Mouse (Mus musculus) ES-Bruce4 (cell line): Measurements from ENCODE around the gene Zfp367. TPM values are rescaled to one million over a fixed set of nuclear protein-coding genes. Genes with fewer than 3 reads are reported as not detected.

Experiments used
- H3K27ac ChIP-seq: 2 replicates; pipeline ENCODE4 v1.5.1; 2012; ENCODE audit warnings: low read length, inconsistent platforms; ENCODE audit not compliant: insufficient read depth
- H3K27me3 ChIP-seq: 2 replicates; pipeline ENCODE4 v1.6.1; 2012; ENCODE audit warnings: mild to moderate bottlenecking, low read length, inconsistent platforms; ENCODE audit not compliant: control insufficient read depth, poor library complexity, insufficient read depth, severe bottlenecking
- H3K36me3 ChIP-seq: 2 replicates; pipeline ENCODE4 v1.6.1; 2012; ENCODE audit warnings: inconsistent platforms, mild to moderate bottlenecking, low read length, moderate library complexity; ENCODE audit not compliant: control insufficient read depth, poor library complexity, insufficient read depth, severe bottlenecking
- H3K4me1 ChIP-seq: one replicate; pipeline ENCODE4 v1.8.1; 2011; ENCODE audit warnings: low read length; ENCODE audit not compliant: control insufficient read depth, insufficient read depth
- H3K4me3 ChIP-seq: 2 replicates; pipeline ENCODE4 v1.5.1; 2011; ENCODE audit warnings: low read depth, mild to moderate bottlenecking, low read length
- H3K9ac ChIP-seq: 2 replicates; pipeline ENCODE4 v1.6.1; 2012; ENCODE audit warnings: low read depth, mild to moderate bottlenecking, inconsistent platforms; ENCODE audit not compliant: poor library complexity, severe bottlenecking
- H3K9me3 ChIP-seq: replicated peaks from 2 replicates; pipeline ENCODE4 v1.6.1; 2012; ENCODE audit warnings: mild to moderate bottlenecking, low read length, inconsistent platforms; ENCODE audit not compliant: control insufficient read depth, poor library complexity, insufficient read depth, severe bottlenecking
- CTCF ChIP-seq: IDR thresholded peaks from one replicate; pipeline ENCODE4 v1.8.1; 2011; ENCODE audit warnings: low read depth, low read length
- EP300 ChIP-seq: IDR thresholded peaks from 2 replicates; pipeline ENCODE4 v1.6.1; 2011; ENCODE audit warnings: low read depth, low read length; ENCODE audit not compliant: insufficient read depth
- POLR2A ChIP-seq: IDR thresholded peaks from one replicate; pipeline ENCODE4 v1.8.1; 2011; ENCODE audit warnings: low read length; ENCODE audit not compliant: insufficient read depth
- polyA plus RNA-seq: library from polyadenylated mRNA; stranded (reverse); fragments of >200 nt; gene quantifications from 2 replicates; pipeline ENCODE4 v1.2.4, GENCODE M21; 2011; ENCODE audit warnings: low read depth; ENCODE audit not compliant: missing spikeins, insufficient read depth, insufficient read length

Zfp367 gene
- polyA plus RNA-seq, 1 experiment, result 32.2 TPM

DNA sequence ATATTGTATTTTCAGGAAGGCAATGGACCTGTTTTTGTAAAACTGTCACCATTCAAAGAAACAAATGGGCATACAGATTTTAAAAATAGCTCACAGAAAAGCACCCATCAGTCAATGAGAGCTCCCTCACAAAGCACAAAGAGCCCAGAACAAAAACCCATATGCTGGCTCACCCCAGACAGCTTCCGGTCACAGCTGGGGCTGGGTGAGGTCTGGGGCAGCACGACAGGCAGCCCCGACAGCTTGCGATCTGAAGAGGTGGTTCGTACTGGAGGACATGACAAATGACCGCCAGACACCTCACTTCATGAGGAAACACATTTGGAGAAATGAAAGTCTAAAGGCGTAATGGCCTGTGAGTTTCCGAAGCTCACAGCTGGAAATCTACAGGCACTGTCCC is 45.5 kb downstream of the Zfp367 start:
- Histone ChIP-seq H3K9ac (no peak overlapping the region), H3K27me3 (no peaks in the 10 kb centered on the region), H3K9me3 (no peaks in the 10 kb centered on the region), H3K4me1 (peaks cover 2% of the 10 kb centered on the region), H3K27ac (no peak overlapping the region), H3K4me3 (no peak overlapping the region), H3K36me3 (no peaks in the 10 kb centered on the region)
- peak; percentile 84 for TF ChIP-seq EP300
- no peak for TF ChIP-seq CTCF

- no peaks in the 10 kb centered on the region for H3K9me3 ChIP-seq
- H3K4me3 ChIP-seq, result no peak overlapping the region
- H3K27ac ChIP-seq, result no peak overlapping the region
- H3K36me3 ChIP-seq, result no peaks in the 10 kb centered on the region
- peaks cover 2% of the 10 kb centered on the region for H3K4me1 ChIP-seq
- TF ChIP-seq CTCF (no peak), POLR2A (no peak), EP300 (no peak)
- no peak overlapping the region for H3K9ac ChIP-seq
- no peaks in the 10 kb centered on the region for H3K27me3 ChIP-seq
Measured at GRCm38 (mm10) chr13:64107105-64107504, 45.9 kb downstream of the Zfp367 start.

GRCm38 (mm10) chr13:64105690-64106089 is 47.3 kb downstream of the Zfp367 start:
- no peak overlapping the region for H3K4me3 ChIP-seq
- H3K9ac ChIP-seq, result no peak overlapping the region
- H3K27me3 ChIP-seq, result no peaks in the 10 kb centered on the region
- no peaks in the 10 kb centered on the region for H3K36me3 ChIP-seq
- H3K27ac ChIP-seq, result no peak overlapping the region
- peaks cover 2% of the 10 kb centered on the region for H3K4me1 ChIP-seq
- no peaks in the 10 kb centered on the region for H3K9me3 ChIP-seq
- no peak for TF ChIP-seq EP300
- no peak for TF ChIP-seq CTCF
- no peak for TF ChIP-seq POLR2A

GRCm38 (mm10) chr13:64100186-64100585 is 52.8 kb downstream of the Zfp367 start:
- H3K36me3 ChIP-seq, result no peaks in the 10 kb centered on the region
- no peak for TF ChIP-seq EP300
- no peak for TF ChIP-seq CTCF
- TF ChIP-seq POLR2A, result no peak
- H3K4me3 ChIP-seq, result no peak overlapping the region
- H3K9ac ChIP-seq, result no peak overlapping the region
- H3K4me1 ChIP-seq, result no peaks in the 10 kb centered on the region
- H3K27me3 ChIP-seq, result no peaks in the 10 kb centered on the region
- no peaks in the 10 kb centered on the region for H3K9me3 ChIP-seq
- H3K27ac ChIP-seq, result no peak overlapping the region

DNA sequence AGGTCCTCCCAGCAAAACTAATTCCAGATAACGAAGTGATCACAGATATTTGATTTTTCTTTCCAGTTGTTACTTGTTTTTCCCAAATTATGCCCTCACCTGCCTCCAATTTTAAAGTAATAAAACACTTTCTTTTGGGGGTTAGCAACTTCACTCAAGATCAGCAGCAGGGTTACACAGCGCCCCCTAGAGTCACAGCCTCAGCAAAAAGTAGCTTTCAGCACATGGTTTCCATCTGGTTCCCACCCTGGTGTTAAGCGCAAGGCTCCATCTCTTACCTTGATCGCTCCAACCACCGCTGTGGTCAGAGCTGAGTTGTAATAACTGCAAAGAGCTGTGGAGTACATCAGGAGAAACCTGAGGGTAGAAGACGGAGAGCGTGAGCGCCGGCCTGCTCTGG is 54.0 kb downstream of the Zfp367 start:
- H3K27me3 ChIP-seq, result no peaks in the 10 kb centered on the region
- no peaks in the 10 kb centered on the region for H3K9me3 ChIP-seq
- no peak for TF ChIP-seq EP300
- TF ChIP-seq CTCF, result peak; percentile 60
- no peak overlapping the region for H3K4me3 ChIP-seq
- H3K9ac ChIP-seq, result no peak overlapping the region
- H3K36me3 ChIP-seq, result no peaks in the 10 kb centered on the region
- no peak overlapping the region for H3K27ac ChIP-seq
- no peaks in the 10 kb centered on the region for H3K4me1 ChIP-seq

DNA sequence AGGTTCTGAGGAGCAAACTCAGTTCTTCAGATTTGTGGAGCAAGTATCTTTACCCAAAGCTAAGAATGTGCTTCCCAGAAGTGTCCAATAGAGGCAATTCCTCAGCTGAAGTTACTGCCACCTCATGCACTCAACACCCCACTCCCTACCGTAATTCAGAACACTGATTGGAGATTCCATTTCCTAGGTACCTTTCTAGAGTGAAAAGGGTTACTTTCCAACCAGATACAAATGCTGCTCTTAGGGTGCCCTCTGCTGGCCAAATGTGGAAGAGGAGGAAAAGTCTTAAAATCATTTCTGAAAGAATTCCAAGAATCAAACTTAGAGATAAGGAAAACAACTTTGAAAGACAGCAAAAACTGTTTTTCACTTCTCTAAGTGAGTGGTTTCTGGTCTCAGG is 59.7 kb downstream of the Zfp367 start:
- no peaks in the 10 kb centered on the region for H3K9me3 ChIP-seq
- H3K4me1 ChIP-seq, result no peaks in the 10 kb centered on the region
- H3K9ac ChIP-seq, result no peak overlapping the region
- no peak for TF ChIP-seq POLR2A
- no peak for TF ChIP-seq EP300
- TF ChIP-seq CTCF, result no peak
- no peaks in the 10 kb centered on the region for H3K36me3 ChIP-seq
- H3K27ac ChIP-seq, result no peak overlapping the region
- no peaks in the 10 kb centered on the region for H3K27me3 ChIP-seq
- H3K4me3 ChIP-seq, result no peak overlapping the region

DNA sequence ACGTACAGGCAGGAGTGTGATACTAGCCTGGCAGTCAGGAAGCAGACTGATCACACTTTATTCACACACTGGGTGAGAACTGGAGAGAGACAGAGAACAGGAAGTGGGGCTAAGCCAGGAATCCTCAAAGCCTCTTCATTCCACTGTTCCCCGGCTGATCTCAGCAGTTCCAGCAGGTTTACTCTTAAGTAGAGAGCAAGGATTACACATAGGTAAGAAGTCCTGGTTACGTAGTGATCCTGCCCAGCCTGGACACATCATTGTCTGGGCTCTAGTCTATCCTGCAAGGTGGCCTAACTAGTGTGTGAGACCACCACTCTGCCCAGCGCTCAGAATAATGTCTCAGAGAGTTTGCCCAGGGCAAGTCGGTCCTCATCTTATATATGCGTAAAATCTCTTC is 60.2 kb downstream of the Zfp367 start:
- Histone ChIP-seq H3K4me3 (no peak overlapping the region), H3K4me1 (no peaks in the 10 kb centered on the region), H3K36me3 (no peaks in the 10 kb centered on the region), H3K27me3 (no peaks in the 10 kb centered on the region), H3K9me3 (no peaks in the 10 kb centered on the region), H3K27ac (no peak overlapping the region), H3K9ac (no peak overlapping the region)
- TF ChIP-seq EP300, result no peak
- TF ChIP-seq CTCF, result no peak
- TF ChIP-seq POLR2A, result no peak
